Mouse (Mus musculus): ENCODE data around the gene Cnp.

GRCm38 (mm10) chr11:100609997-100610680, 35.4 kb downstream of the Cnp start:
- TF ChIP-seq CTCF (conservative IDR thresholded peaks at IDR 0.05; ENCODE audit: insufficient read depth, insufficient read length, low read depth, low read length) (no peak), POLR2A (IDR thresholded peaks at IDR 0.05; ENCODE audit: low read depth, low read length) (no peak)

Measured in kidney, adult 2 months (tissue).